In genomic region chr4:96591791-96592150, GRCm38 (mm10) we compare ENCODE assay signal across 8 mouse cellular contexts. TPM values are rescaled to one million over a fixed set of nuclear protein-coding genes. Genes with fewer than 3 reads are reported as not detected.
DNase-seq lines count a peak whose midpoint lies in the region; ATAC-seq and TF ChIP-seq lines count a peak whose summit lies in the region.

No protein-coding gene starts in this region.

- no peaks in the 10 kb centered on the region for H3K27me3 ChIP-seq in limb, embryonic 15.5 days
- H3K27me3 ChIP-seq in midbrain, postnatal 0 days (ENCODE audit: insufficient read depth, low read length), result no peaks in the 10 kb centered on the region

- peak; percentile 38 for TF ChIP-seq CTCF in midbrain, postnatal 0 days (IDR thresholded peaks at IDR 0.05)

- peak; percentile 1 to 47 for DNase-seq in adrenal gland, adult 18-20 months (ENCODE audit: low spot score in 2 of 2)
- DNase-seq in adrenal gland, postnatal 4 days (ENCODE audit: low spot score in 2 of 2), result no peak
- DNase-seq in cerebellum, postnatal 14 days, result peak; percentile 72
- DNase-seq in kidney, adult 9 months, result peak; percentile 54
- peak; percentile 86 for DNase-seq in midbrain, postnatal 0 days (ENCODE audit: low spot score)
- peak; percentile 19 for DNase-seq in testis, postnatal 14 days (ENCODE audit: low spot score)

- H3K27ac ChIP-seq in limb, embryonic 15.5 days, result 0 out of 2 replicates have a peak overlapping the region, but pooled peaks have one; percentile 74
- 0 out of 2 replicates have a peak overlapping the region, but pooled peaks have one; percentile 26 for H3K27ac ChIP-seq in midbrain, postnatal 0 days (ENCODE audit: low read depth, low read length)

- 31% methylated on average over 4 of the region's 4 CpGs for WGBS in limb, embryonic 15.5 days
- 13% methylated on average over 4 of the region's 4 CpGs for WGBS in midbrain, postnatal 0 days

- H3K4me2 ChIP-seq in limb, embryonic 15.5 days, result peak overlapping the region; percentile 66
- H3K4me2 ChIP-seq in midbrain, postnatal 0 days (ENCODE audit: low read depth, low read length, poor library complexity, severe bottlenecking), result peak overlapping the region; percentile 55

- peaks cover 9% of the 10 kb centered on the region; the same call in 1 of the 2 replicates for H3K4me1 ChIP-seq in limb, embryonic 15.5 days
- H3K4me1 ChIP-seq in midbrain, postnatal 0 days (ENCODE audit: insufficient read depth, low read length), result no peaks in the 10 kb centered on the region

- no peaks in the 10 kb centered on the region for H3K36me3 ChIP-seq in limb, embryonic 15.5 days
- no peaks in the 10 kb centered on the region for H3K36me3 ChIP-seq in midbrain, postnatal 0 days (ENCODE audit: insufficient read depth, low read length)

- H3K9ac ChIP-seq in limb, embryonic 15.5 days, result no peak overlapping the region
- no peak overlapping the region for H3K9ac ChIP-seq in midbrain, postnatal 0 days (replicated peaks; ENCODE audit: low read length, poor library complexity, severe bottlenecking)

- ATAC-seq in granulocyte monocyte progenitor cell, adult 5-6 weeks (replicated peaks; ENCODE audit: poor library complexity, severe bottlenecking), result peak; percentile 73
- ATAC-seq in limb, embryonic 15.5 days (ENCODE audit: insufficient number of reproducible peaks, low FRiP score, low TSS enrichment, low read depth), result 0 out of 2 replicates have a peak, but pooled peaks have one; percentile 40
- peak; percentile 71 for ATAC-seq in midbrain, postnatal 0 days (ENCODE audit: low FRiP score)

- peak overlapping the region; percentile 43 for H3K4me3 ChIP-seq in limb, embryonic 15.5 days
- H3K4me3 ChIP-seq in midbrain, postnatal 0 days (ENCODE audit: low read depth, low read length), result peak overlapping the region; percentile 36; the same call in 1 of the 2 replicates

- no peaks in the 10 kb centered on the region for H3K9me3 ChIP-seq in limb, embryonic 15.5 days
- H3K9me3 ChIP-seq in midbrain, postnatal 0 days (ENCODE audit: low read length), result no peaks in the 10 kb centered on the region

RNA-seq across cellular contexts. Expression of gene Cyp2j9, which starts 0.4 kb away (rescaled TPM):
- 1 to 10 TPM; 1.3 to 2.2 TPM for total RNA-seq in adrenal gland, adult 18-20 months (2021)
- 1 to 10 TPM; 2.6 to 3.1 TPM for total RNA-seq in adrenal gland, postnatal 4 days (2021)
- 3.7 and 3.9 TPM in 2 replicates for total RNA-seq in granulocyte monocyte progenitor cell, adult 5-6 weeks (2014; fragmentation: Nextera tagmentation)
- total RNA-seq in granulocyte monocyte progenitor cell, adult 5-6 weeks (2017), result 5.3 and 5.4 TPM in 2 replicates
- polyA plus RNA-seq in limb, embryonic 15.5 days (2015; fragmentation: Nextera tagmentation; extraction: Ambion mirVana), result 1.7 and 2.7 TPM in 2 replicates
- total RNA-seq in midbrain, postnatal 0 days (2014; rRNA removed), result 14.4 and 21.4 TPM in 2 replicates
- polyA plus RNA-seq in midbrain, postnatal 0 days (2015; fragmentation: Nextera tagmentation; extraction: Ambion mirVana), result 12.8 and 18.1 TPM in 2 replicates

RNA-seq across cellular contexts. Expression of gene Cyp2j6, which starts 38.3 kb away (rescaled TPM):
- 1 to 10 TPM; 4.4 to 6.0 TPM for total RNA-seq in adrenal gland, adult 18-20 months (2021)
- total RNA-seq in adrenal gland, postnatal 4 days (2021), result 1 to 10 TPM; 6.5 to 7.6 TPM
- total RNA-seq in granulocyte monocyte progenitor cell, adult 5-6 weeks (2014; fragmentation: Nextera tagmentation), result 0.52 and 1.4 TPM in 2 replicates
- 3.9 and 5.8 TPM in 2 replicates for total RNA-seq in granulocyte monocyte progenitor cell, adult 5-6 weeks (2017)
- 7.9 and 8.2 TPM in 2 replicates for polyA plus RNA-seq in limb, embryonic 15.5 days (2015; fragmentation: Nextera tagmentation; extraction: Ambion mirVana)
- total RNA-seq in midbrain, postnatal 0 days (2014; rRNA removed), result 9.5 and 9.6 TPM in 2 replicates
- 8.6 and 10.2 TPM in 2 replicates for polyA plus RNA-seq in midbrain, postnatal 0 days (2015; fragmentation: Nextera tagmentation; extraction: Ambion mirVana)

Comparison
In these comparisons a context has a peak if more than half of its experiments do, and no peak if none do; other contexts are left out.
1. DNase-seq: peak in adrenal gland, adult 18-20 months (2 of 2), cerebellum, postnatal 14 days (2 of 2), kidney, adult 9 months (single experiment), midbrain, postnatal 0 days (single experiment) and testis, postnatal 14 days (single experiment); none in adrenal gland, postnatal 4 days (0 of 2).
2. Peak in every context shown above with its lines, with median percentiles within 50 percentile points of each other: ATAC-seq.